Mouse (Mus musculus): ENCODE measurements around the gene Majin.

DNA sequence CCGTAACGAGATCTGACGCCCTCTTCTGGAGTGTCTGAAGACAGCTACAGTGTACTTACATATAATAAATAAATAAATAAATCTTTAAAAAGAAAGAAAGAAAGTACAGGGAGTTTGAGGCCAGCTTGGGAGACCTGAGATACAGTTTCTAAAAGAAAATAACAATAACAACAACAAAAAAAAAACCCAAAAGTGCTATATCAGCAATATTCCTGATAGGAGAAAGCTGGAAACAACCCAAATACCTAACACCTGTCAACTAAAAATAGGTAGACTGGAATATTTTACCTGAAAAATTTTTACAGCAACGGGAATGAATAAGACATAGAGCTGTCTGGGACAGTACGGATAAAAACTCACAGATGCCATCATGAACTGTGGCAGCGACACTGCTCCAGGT lies 5.4 kb upstream of the Majin start:
- TF ChIP-seq CTCF (IDR thresholded peaks at IDR 0.05; ENCODE audit: extremely low read depth, insufficient read length, insufficient replicate concordance, low read depth, low read length) = no peak
- TF ChIP-seq POLR2A (IDR thresholded peaks at IDR 0.05; ENCODE audit: low read depth, low read length) = no peak
